Mouse (Mus musculus) MEL (cell line): ENCODE results near the gene Rapgef2.

Experiments
- CTCF ChIP-seq, 3 experiments: IDR thresholded peaks in 2 of 3; conservative IDR thresholded peaks in 1 of 3; 2 replicates each; pipeline ENCODE4 v1.5.1; 2011 to 2012; ENCODE audit warnings: low read length in 3 of 3, low read depth in 2 of 3, mild to moderate bottlenecking in 2 of 3, improper control_type of control experiment in 1 of 3, inconsistent platforms in 1 of 3, mixed read lengths in 1 of 3, moderate library complexity in 1 of 3; ENCODE audit not compliant: control insufficient read depth in 1 of 3, insufficient read depth in 1 of 3, poor library complexity in 1 of 3, severe bottlenecking in 1 of 3
- EP300 ChIP-seq, 2 experiments: IDR thresholded peaks; 2 replicates each; pipeline ENCODE4 v1.6.1; 2011; ENCODE audit warnings: improper control_type of control experiment in 2 of 2, low read length in 2 of 2, low read depth in 1 of 2, mild to moderate bottlenecking in 1 of 2
- GATA1 ChIP-seq: IDR thresholded peaks from 2 replicates; pipeline ENCODE4 v1.6.1; 2011; ENCODE audit warnings: low read depth, low read length, improper control_type of control experiment
- MAX ChIP-seq: IDR thresholded peaks from 2 replicates; pipeline ENCODE4 v1.6.1; 2011; ENCODE audit warnings: low read length, improper control_type of control experiment
- MXI1 ChIP-seq: IDR thresholded peaks from 2 replicates; pipeline ENCODE4 v1.6.1; 2011; ENCODE audit warnings: mild to moderate bottlenecking, low read depth, low read length, improper control_type of control experiment
- POLR2A ChIP-seq, 2 experiments: IDR thresholded peaks; 2 replicates each; pipeline ENCODE4 v1.6.1; 2011 to 2012; ENCODE audit warnings: low read length in 2 of 2, mild to moderate bottlenecking in 2 of 2, control low read depth in 1 of 2, improper control_type of control experiment in 1 of 2, low read depth in 1 of 2, moderate library complexity in 1 of 2; ENCODE audit not compliant: control insufficient read depth in 1 of 2, insufficient read depth in 1 of 2, poor library complexity in 1 of 2
- TAL1 ChIP-seq: IDR thresholded peaks from 2 replicates; pipeline ENCODE4 v1.6.1; 2012; ENCODE audit warnings: mild to moderate bottlenecking, inconsistent platforms, low read length, moderate library complexity, mixed read lengths
- USF1 ChIP-seq: IDR thresholded peaks from 2 replicates; pipeline ENCODE4 v1.6.1; 2014; ENCODE audit warnings: low read depth, mild to moderate bottlenecking, inconsistent platforms, low read length, improper control_type of control experiment, moderate library complexity
- ZMIZ1 ChIP-seq: IDR thresholded peaks from 2 replicates; pipeline ENCODE4 v1.6.1; 2012; ENCODE audit warnings: low read depth, mild to moderate bottlenecking, inconsistent platforms, low read length, improper control_type of control experiment, moderate library complexity

- TF ChIP-seq POLR2A (IDR thresholded peaks at IDR 0.05; ENCODE audit: control insufficient read depth in 1 of 2, insufficient read depth in 1 of 2, low read depth in 1 of 2, low read length in 2 of 2, poor library complexity in 1 of 2) (no peak), TAL1 (no peak), ZMIZ1 (no peak), CTCF (IDR thresholded peaks at IDR 0.05 in 2 of 3, conservative IDR thresholded peaks at IDR 0.05 in 1 of 3; ENCODE audit: control insufficient read depth in 1 of 3, insufficient read depth in 1 of 3, low read depth in 2 of 3, low read length in 3 of 3, poor library complexity in 1 of 3, severe bottlenecking in 1 of 3) (peak; percentile 53 to 94 (median 68)), MXI1 (no peak), MAX (no peak), GATA1 (no peak), USF1 (no peak), EP300 (IDR thresholded peaks at IDR 0.05; ENCODE audit: low read depth in 1 of 2, low read length in 2 of 2) (no peak)
Measured at GRCm38 (mm10) chr3:79196708-79197437, 89.4 kb downstream of the Rapgef2 start.
